Mouse (Mus musculus): Measurements from ENCODE around the gene Lrguk.

Lrguk gene

DNA sequence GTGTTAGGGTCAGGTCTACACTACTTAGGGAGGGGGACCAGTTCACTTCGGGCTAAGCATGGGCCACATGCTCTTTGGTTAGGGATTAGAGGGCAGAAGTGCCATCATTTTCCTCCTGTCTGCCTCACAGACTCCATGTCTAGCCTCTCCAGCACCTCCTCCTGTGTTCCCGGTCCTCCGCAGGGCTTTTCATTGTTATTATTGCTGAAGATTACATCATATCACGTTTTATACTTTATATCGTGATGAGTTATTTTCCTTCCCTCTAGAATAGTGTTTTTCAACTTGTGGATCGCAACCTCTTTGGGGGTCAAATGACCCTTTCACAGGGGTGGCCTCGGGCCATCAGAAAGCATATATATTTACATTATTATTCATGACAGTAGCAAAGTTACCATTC, 37.5 kb downstream of the Lrguk start:
- DNase-seq, result no peak

GRCm38 (mm10) chr6:34067271-34067670, 38.0 kb downstream of the Lrguk start:
- DNase-seq, result no peak

DNA sequence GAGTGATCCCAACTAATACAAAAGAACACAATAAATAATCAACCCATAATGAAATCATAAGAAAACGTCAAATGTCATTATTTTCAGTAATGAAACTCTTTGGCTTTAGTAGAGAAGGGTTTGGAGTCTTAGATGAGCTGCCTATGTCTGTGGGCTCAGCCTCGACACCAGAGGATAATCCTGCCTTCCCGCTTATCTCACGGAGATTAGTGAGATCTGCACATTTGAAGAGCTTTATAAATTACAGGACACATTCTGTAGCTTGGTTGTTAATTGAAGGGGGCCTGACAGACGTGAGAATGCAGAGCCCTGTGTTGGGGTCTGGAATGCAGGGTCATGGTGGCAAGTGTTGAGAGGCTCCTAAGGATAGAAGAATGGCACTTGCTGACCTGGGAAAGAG, 42.7 kb downstream of the Lrguk start:
- DNase-seq, result no peak

DNA sequence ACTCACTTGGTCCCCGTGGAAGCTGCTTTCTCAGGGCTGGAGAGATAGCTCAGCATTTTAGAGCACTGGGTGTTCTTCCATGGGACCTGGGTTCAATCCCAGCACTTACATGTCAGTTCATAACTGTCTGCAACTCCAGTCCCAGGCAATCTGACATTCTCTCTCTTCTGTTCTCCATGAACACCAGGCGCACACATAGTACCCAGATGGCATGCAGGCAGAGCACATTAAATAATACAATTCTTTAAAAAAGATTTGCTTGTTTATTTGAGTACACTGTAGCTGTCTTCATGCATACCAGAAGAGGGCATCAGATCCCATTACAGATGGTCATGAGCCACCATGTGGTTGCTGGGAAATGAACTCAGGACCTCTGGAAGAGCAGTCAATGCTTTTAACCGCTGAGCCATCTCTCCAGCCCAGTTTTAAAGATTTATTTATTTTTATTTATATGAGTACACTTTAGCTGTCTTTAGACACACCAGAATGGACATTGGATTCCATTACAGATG, 44.7 kb downstream of the Lrguk start:
- DNase-seq, result no peak

- DNase-seq, result no peak
Observed at GRCm38 (mm10) chr6:34075520-34075919, 46.3 kb downstream of the Lrguk start.

DNA sequence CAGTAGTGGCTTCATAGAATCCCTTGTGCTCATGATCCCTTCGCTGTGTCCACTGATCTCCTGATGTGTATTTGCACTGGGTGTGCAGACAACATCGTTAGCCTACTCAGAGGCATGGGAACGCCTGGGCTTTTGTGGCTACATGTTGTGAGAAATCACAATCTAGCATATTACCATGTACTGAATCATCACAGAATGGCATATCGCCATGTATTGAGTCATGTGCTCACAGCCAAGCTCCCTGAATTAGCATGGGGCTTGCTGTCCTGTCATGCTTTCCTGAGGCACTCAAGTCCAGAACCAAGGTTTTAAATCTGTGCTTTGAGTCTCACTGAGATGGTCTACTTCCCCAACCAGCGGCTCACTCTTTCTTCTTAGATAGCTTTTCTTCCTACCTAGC, 54.2 kb downstream of the Lrguk start:
- DNase-seq, result no peak

DNA sequence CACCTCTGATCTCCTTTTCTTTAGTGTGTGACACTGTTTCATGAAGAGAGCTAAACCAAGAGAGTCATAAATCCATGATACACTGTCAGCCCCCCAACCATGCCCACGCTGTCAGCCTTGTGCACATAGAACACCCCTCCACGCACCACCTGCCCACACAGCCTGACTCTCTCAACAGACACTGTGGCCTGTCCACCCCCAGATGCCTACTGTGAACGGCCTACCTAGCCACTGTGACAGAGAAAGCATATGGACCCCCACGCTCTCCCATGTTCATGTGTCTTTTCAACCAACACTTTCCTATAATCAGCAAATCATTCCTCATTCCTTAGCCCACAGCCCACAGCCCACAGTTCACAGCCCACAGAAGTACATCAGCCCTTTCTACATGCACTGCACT, 58.5 kb downstream of the Lrguk start:
- DNase-seq, result no peak

GRCm38 (mm10) chr6:34088986-34089385, 59.7 kb downstream of the Lrguk start:
- DNase-seq, result no peak

- no peak for DNase-seq
Observed at GRCm38 (mm10) chr6:34091537-34091936, 62.3 kb downstream of the Lrguk start.

DNA sequence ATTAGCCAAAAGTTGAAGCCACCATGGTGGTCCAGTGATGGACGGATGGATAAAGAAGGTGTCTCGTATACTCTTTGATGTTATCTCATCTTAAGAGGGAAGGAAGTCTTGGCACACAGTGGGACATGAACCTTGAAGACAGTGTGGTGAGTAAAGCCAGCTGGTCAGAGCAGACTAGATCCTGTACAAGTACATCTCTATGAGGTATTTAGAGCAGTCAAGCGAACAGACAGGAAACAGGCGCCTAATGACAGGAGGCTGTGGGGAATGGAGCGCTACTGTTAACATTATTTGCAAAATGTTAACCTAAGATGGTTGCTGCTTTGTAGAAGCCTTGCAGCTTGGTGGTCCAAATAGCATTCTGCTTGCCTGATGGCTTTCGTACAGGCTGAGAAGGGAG, 67.0 kb downstream of the Lrguk start:
- no peak for DNase-seq

DNA sequence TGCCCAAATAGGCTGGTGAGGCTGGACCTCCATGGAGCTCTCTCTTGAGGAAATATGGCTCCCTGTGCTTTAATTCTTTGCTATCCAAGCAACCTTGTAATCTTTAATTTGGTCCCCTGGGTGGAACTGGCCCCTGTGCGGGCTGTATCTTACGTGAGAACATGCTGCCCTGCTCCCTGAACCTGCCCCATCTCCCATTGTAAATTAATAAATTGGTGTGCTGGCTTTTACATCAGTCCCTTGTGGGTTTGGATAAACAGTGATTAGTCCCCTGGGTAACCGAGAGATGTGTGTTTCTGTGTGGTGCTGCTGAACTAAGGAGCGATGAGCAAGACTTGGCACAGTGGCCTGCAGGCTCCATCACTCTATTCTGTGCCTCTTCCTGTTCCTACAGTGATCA, 67.7 kb downstream of the Lrguk start:
- DNase-seq, result no peak

DNA sequence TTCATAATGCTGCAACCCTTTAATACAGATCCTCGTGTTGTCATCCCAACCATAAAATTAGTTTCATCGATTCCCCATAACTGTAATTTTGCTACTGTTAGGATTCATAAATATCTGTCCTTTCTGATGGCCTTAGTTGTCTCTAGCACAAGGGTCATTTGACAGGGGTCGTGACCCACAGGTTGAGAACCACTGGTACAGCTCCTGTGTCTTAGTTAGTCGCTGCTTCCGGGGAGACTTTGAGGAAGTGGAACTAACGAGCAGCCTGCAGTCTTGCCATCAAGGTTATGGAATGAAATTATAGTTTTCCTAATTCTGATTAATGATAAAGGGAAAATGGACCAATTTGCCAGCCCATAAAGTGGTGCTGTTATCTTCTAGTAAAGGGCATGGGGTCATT, 70.5 kb downstream of the Lrguk start:
- DNase-seq, result no peak

GRCm38 (mm10) chr6:34101531-34102396, 72.5 kb downstream of the Lrguk start:
- no peak for DNase-seq

DNA sequence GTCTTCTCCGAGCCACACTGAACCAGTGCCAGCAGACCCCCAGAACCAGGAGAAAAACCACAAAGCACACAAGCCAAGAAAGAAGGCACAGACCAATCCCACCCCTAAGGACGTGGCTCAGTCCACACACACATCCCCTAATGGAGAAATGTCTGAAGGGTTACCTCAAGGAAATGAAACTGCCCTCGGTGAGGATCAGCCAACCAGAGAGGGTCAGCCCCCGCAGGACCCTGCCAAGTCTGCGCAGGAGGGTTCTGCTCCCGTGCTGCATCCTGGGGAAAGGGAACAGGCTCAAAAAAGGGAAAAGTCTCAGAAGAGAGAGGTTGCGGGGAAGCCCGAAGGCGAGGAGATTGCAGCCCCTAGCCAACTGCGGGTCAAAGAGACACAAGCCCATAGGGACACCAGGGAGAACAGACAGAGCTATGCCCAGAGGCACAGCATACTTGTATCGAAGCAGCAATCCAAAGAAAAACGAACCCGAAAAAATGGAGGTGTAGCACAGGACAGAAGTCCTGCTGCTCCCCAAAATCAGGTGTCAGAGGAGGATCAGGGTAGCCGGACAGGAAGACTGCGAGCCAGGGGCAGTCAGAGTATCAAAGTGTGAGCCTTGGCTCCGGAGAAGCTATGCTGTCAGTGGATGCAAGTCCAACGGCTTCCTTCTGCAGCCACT, 74.1 kb downstream of the Lrguk start:
- DNase-seq, result no peak

GRCm38 (mm10) chr6:34110571-34110970, 81.3 kb downstream of the Lrguk start:
- DNase-seq, result peak; percentile 25

GRCm38 (mm10) chr6:34111406-34111805, 82.2 kb downstream of the Lrguk start:
- no peak for DNase-seq

DNA sequence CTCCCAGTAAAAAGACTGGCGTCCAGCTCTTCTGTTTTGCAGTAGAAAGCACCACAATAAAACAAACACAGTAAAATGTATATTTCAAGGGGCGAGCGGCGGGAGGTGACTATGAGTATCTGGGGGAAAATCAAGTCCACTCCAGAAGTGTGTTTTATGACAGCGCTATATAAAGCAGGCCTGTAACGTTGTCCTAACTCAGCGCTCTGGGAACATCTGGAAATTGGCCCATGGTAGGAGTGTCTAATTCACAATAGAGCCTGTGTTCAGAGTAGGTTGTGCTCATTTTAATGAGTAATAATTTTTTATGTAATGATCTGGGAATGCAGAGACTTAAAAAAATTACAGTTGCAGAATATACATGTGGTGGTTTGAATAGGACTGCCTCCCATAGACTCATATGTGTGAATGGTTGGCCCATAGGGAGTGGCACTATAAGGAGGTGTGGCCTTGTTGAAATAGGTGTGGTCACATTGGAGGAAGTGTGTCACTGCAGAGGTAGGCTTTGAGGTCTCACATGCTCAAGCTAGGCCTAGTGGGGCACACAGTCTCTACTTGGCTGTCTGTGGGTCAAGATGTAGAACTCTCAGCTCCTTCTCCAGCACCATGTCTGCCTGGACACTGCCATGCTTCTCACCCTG, 87.7 kb downstream of the Lrguk start:
- no peak for DNase-seq

GRCm38 (mm10) chr6:34124401-34124800, 95.2 kb downstream of the Lrguk start:
- no peak for DNase-seq

DNA sequence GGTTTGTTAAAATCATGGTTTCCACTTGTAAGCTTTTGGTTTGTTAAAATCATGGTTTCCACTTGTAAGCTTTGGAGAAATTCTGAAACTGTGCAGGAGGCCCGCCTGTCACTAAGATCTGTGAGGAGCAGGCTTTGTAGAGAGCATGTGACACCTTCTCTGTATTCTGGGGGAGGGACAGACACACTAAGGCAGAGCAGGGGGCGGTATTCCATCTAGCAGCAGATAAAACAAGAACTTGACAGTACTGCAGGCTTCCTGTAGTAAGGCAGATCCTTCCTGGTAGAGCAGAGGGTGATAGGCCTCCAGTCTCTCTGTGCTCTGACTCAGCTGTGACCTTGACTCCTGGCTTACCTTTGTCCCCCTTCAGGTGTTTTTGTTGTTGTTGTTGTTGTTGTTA, 100.0 kb downstream of the Lrguk start:
- no peak for DNase-seq

- no peak for DNase-seq
Observed at GRCm38 (mm10) chr6:34132391-34132790, 103.1 kb downstream of the Lrguk start.

DNA sequence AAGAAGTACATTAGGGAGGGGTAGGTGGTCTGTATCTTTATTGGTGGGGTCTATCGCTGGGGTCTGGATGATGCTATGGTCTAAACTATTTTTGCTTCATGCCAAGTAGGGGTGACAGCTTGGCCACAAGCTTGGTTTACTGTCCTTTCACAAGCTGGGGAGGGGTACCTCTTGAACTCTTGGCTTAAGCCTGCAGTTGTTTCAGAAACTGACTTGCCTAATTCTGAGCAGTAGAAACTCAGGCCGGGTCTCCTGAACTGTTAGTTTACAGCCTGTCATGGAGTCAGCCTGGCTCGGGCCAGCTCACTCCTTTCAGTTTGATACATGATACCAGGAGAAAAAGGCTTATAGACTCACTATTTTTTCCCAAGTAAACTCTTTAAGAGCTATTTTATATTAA, 109.1 kb downstream of the Lrguk start:
- no peak for DNase-seq

DNA sequence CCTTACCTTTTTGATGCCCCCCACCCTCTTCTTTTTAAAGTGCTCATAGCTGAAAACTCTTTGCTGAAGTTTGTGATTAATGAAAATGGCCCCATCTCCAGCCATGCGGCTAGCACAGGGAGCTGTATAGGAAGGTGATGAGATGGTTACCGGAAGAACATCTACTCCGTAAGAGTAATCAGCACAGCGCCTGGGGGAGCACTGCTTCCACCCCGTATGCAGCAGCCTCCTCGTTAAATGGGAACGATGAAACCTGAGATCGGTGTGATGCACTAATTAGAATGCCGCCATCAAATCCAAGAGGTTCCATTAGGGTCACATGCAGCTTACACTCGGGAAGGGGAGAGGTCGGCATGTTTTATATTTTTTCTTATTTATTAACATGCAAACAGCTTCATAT, 113.7 kb downstream of the Lrguk start:
- DNase-seq, result no peak

DNA sequence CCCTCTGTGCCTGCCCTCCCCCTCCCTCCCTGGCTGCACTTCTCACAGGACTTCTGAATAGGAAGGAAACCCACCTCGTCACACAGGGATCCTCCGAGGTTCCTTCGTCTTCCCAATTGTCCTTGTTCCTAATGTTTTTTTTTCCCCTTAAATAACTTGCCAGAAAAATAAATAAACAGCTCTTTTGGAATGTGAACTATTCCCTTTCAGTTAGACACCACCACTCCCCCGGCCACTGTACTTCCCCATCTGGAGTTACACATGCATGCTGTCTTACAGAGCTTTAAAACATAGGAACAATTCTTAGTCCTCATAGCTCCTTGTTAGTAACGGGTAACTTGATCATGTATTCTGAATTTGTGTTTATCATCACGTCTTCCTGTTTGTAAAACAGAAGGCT, 116.8 kb downstream of the Lrguk start:
- DNase-seq, result no peak

DNA sequence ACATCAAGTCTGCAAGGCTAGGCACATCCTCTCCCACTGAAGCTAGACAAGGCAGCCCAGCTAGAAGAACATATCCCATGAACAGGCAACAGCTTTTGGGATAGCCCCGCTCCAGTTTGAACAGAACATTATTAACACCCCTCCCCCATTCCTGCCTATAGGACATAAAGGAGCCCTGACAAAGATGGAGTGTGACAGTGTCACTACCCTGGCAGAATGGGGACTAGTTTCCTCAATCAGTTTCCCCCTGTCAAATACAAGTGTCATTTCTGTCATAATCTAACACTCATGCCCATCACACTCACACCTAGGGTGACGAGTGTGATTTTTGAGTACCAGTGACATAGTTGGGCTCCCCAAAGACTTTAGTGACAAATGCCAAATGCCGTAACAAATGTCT, 118.8 kb downstream of the Lrguk start:
- no peak for DNase-seq
